Comparison of ENCODE assay signal across 8 mouse cellular contexts in the genomic region with DNA sequence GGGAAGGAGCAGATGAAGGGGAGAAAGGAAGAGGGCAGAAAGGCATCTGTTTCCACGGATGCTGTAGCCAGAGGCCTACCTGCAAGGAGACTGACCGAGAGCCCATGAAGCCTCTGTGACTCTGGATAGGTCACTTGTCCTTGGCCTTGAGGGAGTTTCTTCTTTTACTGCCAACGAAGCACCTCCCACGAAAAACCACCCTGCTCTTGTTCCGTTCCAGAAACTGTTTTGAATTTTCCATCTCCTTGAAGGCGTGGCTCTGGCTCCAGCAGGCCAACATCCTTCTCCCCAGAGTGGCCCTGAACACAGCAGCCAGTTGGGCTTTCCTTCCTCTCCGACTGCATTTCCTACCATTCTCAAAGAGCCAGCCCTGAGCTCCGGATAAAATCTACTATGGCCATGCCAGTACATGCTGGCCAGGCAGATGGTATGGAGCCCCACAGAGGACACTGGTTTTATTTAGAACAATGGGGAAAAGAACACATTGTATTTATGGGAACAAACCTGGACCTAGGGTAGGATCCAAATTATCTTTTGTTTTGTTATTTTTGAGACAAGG. TPM values are rescaled to one million over a fixed set of nuclear protein-coding genes. Genes with fewer than 3 reads are reported as not detected.
DNase-seq lines count a peak whose midpoint lies in the region; ATAC-seq and TF ChIP-seq lines count a peak whose summit lies in the region.

No protein-coding gene starts in this region.

- H3K4me3 ChIP-seq in lung, adult 2 months (replicated peaks; ENCODE audit: extremely low read depth, low read depth, low read length) = peak overlapping the region; percentile 51

- TF ChIP-seq CTCF in lung, adult 2 months (IDR thresholded peaks at IDR 0.05; ENCODE audit: insufficient read depth, low read length) = no peak

- peak; percentile 57 to 80 for DNase-seq in adrenal gland, adult (ENCODE audit: inconsistent age in 2 of 2, low spot score in 1 of 2)
- no peak for DNase-seq in adrenal gland, postnatal 4 days (ENCODE audit: low spot score in 2 of 2)
- peak; percentile 61 for DNase-seq in cerebellum, adult 11 months
- peak; percentile 60 to 62 for DNase-seq in heart, postnatal 10 days
- no peak for DNase-seq in lung, adult 2 months
- no peak for DNase-seq in c-Kit-positive CD71-positive TER-119-positive erythroid progenitor cells, embryonic 14.5 days (ENCODE audit: low spot score)
- DNase-seq in left cerebral cortex, adult 18-20 months (ENCODE audit: low spot score in 2 of 2) = no peak

- WGBS in lung, adult 2 months = 40% methylated on average over 8 of the region's 8 CpGs

- peak; percentile 60; the same call in 1 of the 2 replicates for TF ChIP-seq POLR2A in lung, adult 2 months (IDR thresholded peaks at IDR 0.05; ENCODE audit: borderline replicate concordance, extremely low read depth, low read depth, low read length)

- H3K4me1 ChIP-seq in lung, adult 2 months (ENCODE audit: control insufficient read depth, insufficient read depth, low read length) = peaks cover 25% of the 10 kb centered on the region

- intact Hi-C loops in heart, postnatal 10 days (cut with DNase I) = no loop called here

- no peak for ATAC-seq in frontal cortex, adult (ENCODE audit: low TSS enrichment)

RNA-seq across cellular contexts. Expression of gene Ccdc28b, which starts 2.4 kb away (rescaled TPM):
- total RNA-seq in adrenal gland, postnatal 4 days (2021) = 10 to 100 TPM; 61.5 to 62.6 TPM
- 10 to 100 TPM; 35.0 to 41.0 TPM for total RNA-seq in heart, postnatal 10 days (2021)
- 20.6 and 34.1 TPM in 2 replicates for polyA plus RNA-seq in lung, adult 2 months (2012; rRNA removed)
- total RNA-seq in left cerebral cortex, adult 18-20 months (2021) = 10 to 100 TPM; 45.9 to 53.5 TPM

RNA-seq across cellular contexts. Expression of gene Iqcc, which starts 2.5 kb away (rescaled TPM):
- 10 to 100 TPM; 26.6 to 31.2 TPM for total RNA-seq in adrenal gland, postnatal 4 days (2021)
- total RNA-seq in heart, postnatal 10 days (2021) = 10 to 100 TPM; 13.1 to 18.2 TPM
- polyA plus RNA-seq in lung, adult 2 months (2012; rRNA removed) = 31.1 and 36.5 TPM in 2 replicates
- total RNA-seq in left cerebral cortex, adult 18-20 months (2021) = 10 to 100 TPM; 25.9 to 27.2 TPM

RNA-seq across cellular contexts. Expression of gene Dcdc2b, which starts 7.3 kb away (rescaled TPM):
- total RNA-seq in adrenal gland, postnatal 4 days (2021) = 1 to 10 TPM; 2.9 to 3.3 TPM
- under 1 TPM; 0.52 to 0.84 TPM for total RNA-seq in heart, postnatal 10 days (2021)
- 16.0 and 17.8 TPM in 2 replicates for polyA plus RNA-seq in lung, adult 2 months (2012; rRNA removed)
- total RNA-seq in left cerebral cortex, adult 18-20 months (2021) = 1 to 10 TPM; 4.1 to 4.5 TPM

RNA-seq across cellular contexts. Expression of gene Txlna, which starts 19.5 kb away (rescaled TPM):
- total RNA-seq in adrenal gland, postnatal 4 days (2021) = 10 to 100 TPM; 73.6 to 79.8 TPM
- total RNA-seq in heart, postnatal 10 days (2021) = 10 to 100 TPM; 34.1 to 39.7 TPM
- polyA plus RNA-seq in lung, adult 2 months (2012; rRNA removed) = 30.0 and 36.7 TPM in 2 replicates
- total RNA-seq in left cerebral cortex, adult 18-20 months (2021) = 10 to 100 TPM; 41.2 to 42.4 TPM

RNA-seq across cellular contexts. Expression of gene Tmem234, which starts 20.9 kb away (rescaled TPM):
- total RNA-seq in adrenal gland, postnatal 4 days (2021) = 100 to 1,000 TPM; 111 to 114 TPM
- 10 to 100 TPM; 61.7 to 63.5 TPM for total RNA-seq in heart, postnatal 10 days (2021)
- 136 and 158 TPM in 2 replicates for polyA plus RNA-seq in lung, adult 2 months (2012; rRNA removed)
- total RNA-seq in left cerebral cortex, adult 18-20 months (2021) = 10 to 100 TPM; 89.2 to 90.1 TPM

Comparison
In these comparisons a context has a peak if more than half of its experiments do, and no peak if none do; other contexts are left out.
1. DNase-seq: peak in adrenal gland, adult (2 of 2), cerebellum, adult 11 months (single experiment) and heart, postnatal 10 days (2 of 2); none in adrenal gland, postnatal 4 days (0 of 2), lung, adult 2 months (single experiment), c-Kit-positive CD71-positive TER-119-positive erythroid progenitor cells, embryonic 14.5 days (single experiment) and left cerebral cortex, adult 18-20 months (0 of 2).